Mouse (Mus musculus) bone marrow macrophage, adult 2 months (primary cell): ENCODE measurements around the gene Snx30.

ENCODE experiments used
- CTCF ChIP-seq: IDR thresholded peaks from 2 replicates; pipeline ENCODE4 v1.5.1; 2012; ENCODE audit warnings: low read depth, mild to moderate bottlenecking, low read length, moderate library complexity
- POLR2A ChIP-seq: IDR thresholded peaks from 2 replicates; pipeline ENCODE4 v1.6.1; 2012; ENCODE audit warnings: mild to moderate bottlenecking, low read depth, low read length, borderline replicate concordance

GRCm38 (mm10) chr4:59870433-59870832 lies 64.8 kb downstream of the Snx30 start:
- no peak for TF ChIP-seq CTCF
- TF ChIP-seq POLR2A: no peak
